Mouse (Mus musculus): ENCODE measurements at regions not wholly inside any gene's neighbourhood (a gene's known extent, or its start where the extent isn't known, plus 50 kb on each side); places are given as distances from the start of the nearest gene placed in this dataset.

DNA sequence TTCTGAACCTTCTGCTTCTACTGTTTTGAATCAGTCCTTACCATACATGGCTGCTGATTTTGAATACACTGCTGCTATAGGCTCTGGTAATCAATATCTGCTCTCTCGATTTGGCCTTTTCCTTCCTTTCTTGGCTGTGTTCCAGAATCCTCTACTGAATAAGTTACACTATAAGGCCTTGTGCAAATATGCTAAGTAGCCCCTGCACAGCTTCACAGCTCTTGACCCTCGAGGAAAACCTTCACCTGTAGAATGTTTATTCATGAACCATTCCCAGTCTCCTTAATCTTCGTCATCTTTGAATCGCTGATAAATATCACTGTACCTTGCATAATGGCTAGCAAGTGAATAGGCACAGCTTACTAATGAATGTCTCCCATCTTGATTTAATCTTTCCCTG lies 293.9 kb upstream of the Negr1 start:
- Histone ChIP-seq H3K27me3 (replicated peaks; ENCODE audit: control insufficient read depth, insufficient read depth, low read length) (no peaks in the 10 kb centered on the region), H3K4me3 (ENCODE audit: low read length) (no peak overlapping the region), H3K4me1 (ENCODE audit: control insufficient read depth, insufficient read depth, low read length) (no peaks in the 10 kb centered on the region), H3K4me2 (ENCODE audit: low read depth, low read length) (no peak overlapping the region), H3K9me3 (ENCODE audit: control insufficient read depth, low read length) (no peaks in the 10 kb centered on the region), H3K9ac (ENCODE audit: low read depth, low read length) (no peak overlapping the region), H3K36me3 (ENCODE audit: control insufficient read depth, insufficient read depth, low read length) (no peaks in the 10 kb centered on the region), H3K27ac (ENCODE audit: low read length) (no peak overlapping the region)
- WGBS: 43% methylated on average over 4 of the region's 4 CpGs
- ATAC-seq: no peak

DNA sequence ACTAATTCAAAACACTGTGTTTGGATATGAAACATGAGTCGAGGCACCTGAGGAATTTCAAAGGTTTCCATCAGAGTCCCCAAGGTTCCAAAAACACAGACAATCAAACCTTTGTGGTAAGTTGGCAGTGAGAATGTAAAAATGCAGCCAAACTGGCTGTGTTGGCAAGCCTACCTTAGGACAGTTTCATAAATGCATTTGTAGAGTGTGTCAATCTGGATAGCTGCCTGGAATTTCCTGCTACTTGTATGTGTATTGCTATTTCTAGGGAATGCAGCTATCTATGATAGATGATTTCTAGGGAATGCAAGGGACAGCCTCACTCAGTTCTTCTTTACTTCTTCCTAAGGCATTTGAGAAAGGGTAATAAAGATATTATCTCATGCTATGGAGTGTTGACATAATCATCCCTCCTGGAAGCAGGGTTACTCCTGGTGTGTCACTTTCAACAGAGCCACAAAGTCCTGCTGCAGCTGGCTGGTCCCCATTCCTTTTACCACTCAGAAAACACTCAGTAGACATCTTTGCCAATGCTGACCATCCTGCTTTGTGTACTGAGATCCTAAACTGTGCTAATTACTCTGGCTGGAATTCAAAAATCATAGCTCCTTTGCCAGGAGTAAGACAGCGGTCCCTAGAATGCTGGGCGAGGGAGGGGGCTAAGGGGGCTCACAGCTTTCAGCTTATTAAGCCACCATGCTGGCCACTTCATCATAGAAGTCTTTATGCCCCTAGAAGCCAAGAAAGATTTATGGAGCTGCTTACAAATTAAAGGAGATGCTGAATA lies 261.4 kb upstream of the Negr1 start:
- H3K36me3 ChIP-seq (ENCODE audit: control insufficient read depth, insufficient read depth, low read length): no peaks in the 10 kb centered on the region
- no peaks in the 10 kb centered on the region for H3K4me1 ChIP-seq (ENCODE audit: control insufficient read depth, insufficient read depth, low read length)
- no peak overlapping the region for H3K27ac ChIP-seq (ENCODE audit: low read length)
- H3K4me2 ChIP-seq (ENCODE audit: low read depth, low read length): no peak overlapping the region
- H3K4me3 ChIP-seq (ENCODE audit: low read length): no peak overlapping the region
- ATAC-seq: no peak
- 53% methylated on average over 3 of the region's 3 CpGs for WGBS
- no peaks in the 10 kb centered on the region for H3K27me3 ChIP-seq (replicated peaks; ENCODE audit: control insufficient read depth, insufficient read depth, low read length)
- no peak overlapping the region for H3K9ac ChIP-seq (ENCODE audit: low read depth, low read length)
- no peaks in the 10 kb centered on the region for H3K9me3 ChIP-seq (ENCODE audit: control insufficient read depth, low read length)

DNA sequence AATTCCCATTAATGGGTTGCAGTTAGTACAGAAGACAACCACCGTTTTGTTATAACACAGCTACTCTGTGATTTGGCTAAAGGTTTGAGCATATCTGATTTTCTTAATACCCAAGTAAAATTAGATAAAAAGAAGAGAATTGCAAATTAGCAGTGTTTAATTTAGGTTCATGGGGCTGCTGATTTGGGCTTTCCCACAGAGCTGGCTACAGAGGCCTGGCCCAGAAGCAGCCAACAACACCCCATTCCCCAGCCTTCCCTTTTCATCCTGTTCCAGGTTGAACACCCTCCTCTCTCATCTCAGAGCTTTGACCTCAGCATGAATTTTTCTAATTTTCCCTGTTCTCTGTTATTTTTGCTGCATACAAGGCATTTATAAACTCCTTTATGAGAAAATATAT lies 260.3 kb upstream of the Negr1 start:
- no peak for ATAC-seq
- WGBS: 80% methylated on average over 1 of the region's 1 CpGs

DNA sequence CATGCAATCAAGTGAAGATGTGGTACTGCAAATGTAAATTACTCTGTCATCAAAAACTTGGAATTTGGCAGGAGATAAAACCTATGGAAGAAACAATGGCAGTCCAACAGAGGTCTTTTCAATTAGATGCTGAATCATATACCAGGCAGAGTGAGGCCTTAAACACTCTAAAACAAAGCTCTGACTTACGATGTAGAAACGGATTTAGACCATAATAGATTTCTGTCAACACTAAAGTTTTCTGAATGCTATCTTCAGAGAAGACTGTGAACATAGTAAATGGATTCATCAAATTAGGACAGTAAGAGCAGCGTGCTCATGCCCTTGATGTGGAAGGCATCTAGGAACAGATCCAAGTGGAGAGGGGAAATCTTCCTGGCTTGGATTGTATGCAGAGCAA lies 259.8 kb upstream of the Negr1 start:
- H3K9me3 ChIP-seq (ENCODE audit: control insufficient read depth, low read length): no peaks in the 10 kb centered on the region
- no peak overlapping the region for H3K4me2 ChIP-seq (ENCODE audit: low read depth, low read length)
- 84% methylated on average over 3 of the region's 3 CpGs for WGBS
- no peaks in the 10 kb centered on the region for H3K36me3 ChIP-seq (ENCODE audit: control insufficient read depth, insufficient read depth, low read length)
- no peak overlapping the region for H3K4me3 ChIP-seq (ENCODE audit: low read length)
- ATAC-seq: no peak
- H3K9ac ChIP-seq (ENCODE audit: low read depth, low read length): no peak overlapping the region
- H3K4me1 ChIP-seq (ENCODE audit: control insufficient read depth, insufficient read depth, low read length): no peaks in the 10 kb centered on the region
- no peak overlapping the region for H3K27ac ChIP-seq (ENCODE audit: low read length)
- H3K27me3 ChIP-seq (replicated peaks; ENCODE audit: control insufficient read depth, insufficient read depth, low read length): no peaks in the 10 kb centered on the region

More for the DNA sequence above, 260.3 kb upstream of the Negr1 start:
- Histone ChIP-seq H3K27ac (ENCODE audit: low read length) (no peak overlapping the region), H3K27me3 (replicated peaks; ENCODE audit: control insufficient read depth, insufficient read depth, low read length) (no peaks in the 10 kb centered on the region), H3K4me3 (ENCODE audit: low read length) (no peak overlapping the region), H3K4me2 (ENCODE audit: low read depth, low read length) (no peak overlapping the region), H3K9me3 (ENCODE audit: control insufficient read depth, low read length) (no peaks in the 10 kb centered on the region), H3K36me3 (ENCODE audit: control insufficient read depth, insufficient read depth, low read length) (no peaks in the 10 kb centered on the region), H3K4me1 (ENCODE audit: control insufficient read depth, insufficient read depth, low read length) (no peaks in the 10 kb centered on the region), H3K9ac (ENCODE audit: low read depth, low read length) (no peak overlapping the region)

DNA sequence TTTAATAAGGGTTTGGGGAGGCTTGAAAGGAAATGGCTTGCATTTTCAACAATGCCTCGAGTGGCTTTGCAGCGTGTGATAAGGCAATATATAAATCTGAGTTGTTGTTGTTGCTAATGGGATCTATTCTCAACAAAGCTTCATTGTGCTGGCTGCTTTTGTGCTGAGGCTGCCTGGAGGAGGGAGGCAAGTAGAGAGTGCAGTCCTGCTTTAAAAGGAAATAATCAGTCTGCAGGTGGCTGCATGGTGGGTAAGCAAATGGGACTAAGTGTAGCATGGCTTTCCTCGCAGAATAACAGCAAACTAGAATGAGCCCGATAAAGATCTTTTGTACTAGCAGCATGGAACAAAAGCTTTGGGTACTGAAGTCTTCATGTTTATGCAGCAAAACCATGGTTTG lies 257.4 kb upstream of the Negr1 start:
- 56% methylated on average over 4 of the region's 4 CpGs for WGBS
- no peak for ATAC-seq
- H3K9me3 ChIP-seq (ENCODE audit: control insufficient read depth, low read length): no peaks in the 10 kb centered on the region
- no peak overlapping the region for H3K4me3 ChIP-seq (ENCODE audit: low read length)
- no peaks in the 10 kb centered on the region for H3K36me3 ChIP-seq (ENCODE audit: control insufficient read depth, insufficient read depth, low read length)
- H3K4me2 ChIP-seq (ENCODE audit: low read depth, low read length): no peak overlapping the region
- H3K4me1 ChIP-seq (ENCODE audit: control insufficient read depth, insufficient read depth, low read length): no peaks in the 10 kb centered on the region
- no peak overlapping the region for H3K9ac ChIP-seq (ENCODE audit: low read depth, low read length)
- no peak overlapping the region for H3K27ac ChIP-seq (ENCODE audit: low read length)
- no peaks in the 10 kb centered on the region for H3K27me3 ChIP-seq (replicated peaks; ENCODE audit: control insufficient read depth, insufficient read depth, low read length)

DNA sequence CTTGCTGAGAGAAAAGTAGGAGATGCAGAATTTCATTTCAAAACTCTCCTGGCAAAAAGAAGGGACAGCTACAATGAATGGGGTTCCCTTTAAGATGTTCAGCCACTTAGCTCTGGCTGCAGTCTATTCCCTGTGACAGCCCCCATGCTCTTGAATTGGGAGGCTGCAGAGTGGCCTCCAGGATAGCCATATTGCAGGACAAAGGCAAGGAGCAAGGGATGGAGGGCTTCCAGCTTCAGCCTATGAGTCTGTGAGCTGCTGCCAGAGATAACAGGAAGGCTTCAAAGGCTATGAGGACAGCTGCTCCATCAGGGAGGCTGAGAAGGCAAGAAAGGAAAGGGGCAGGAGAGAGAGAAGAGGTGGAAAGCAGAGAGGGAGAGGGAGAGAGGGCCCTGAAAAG lies 256.5 kb upstream of the Negr1 start:
- Histone ChIP-seq H3K27me3 (replicated peaks; ENCODE audit: control insufficient read depth, insufficient read depth, low read length) (no peaks in the 10 kb centered on the region), H3K9ac (ENCODE audit: low read depth, low read length) (no peak overlapping the region), H3K4me3 (ENCODE audit: low read length) (no peak overlapping the region), H3K27ac (ENCODE audit: low read length) (no peak overlapping the region), H3K9me3 (ENCODE audit: control insufficient read depth, low read length) (no peaks in the 10 kb centered on the region), H3K4me2 (ENCODE audit: low read depth, low read length) (no peak overlapping the region), H3K36me3 (ENCODE audit: control insufficient read depth, insufficient read depth, low read length) (no peaks in the 10 kb centered on the region), H3K4me1 (ENCODE audit: control insufficient read depth, insufficient read depth, low read length) (no peaks in the 10 kb centered on the region)
- no peak for ATAC-seq

DNA sequence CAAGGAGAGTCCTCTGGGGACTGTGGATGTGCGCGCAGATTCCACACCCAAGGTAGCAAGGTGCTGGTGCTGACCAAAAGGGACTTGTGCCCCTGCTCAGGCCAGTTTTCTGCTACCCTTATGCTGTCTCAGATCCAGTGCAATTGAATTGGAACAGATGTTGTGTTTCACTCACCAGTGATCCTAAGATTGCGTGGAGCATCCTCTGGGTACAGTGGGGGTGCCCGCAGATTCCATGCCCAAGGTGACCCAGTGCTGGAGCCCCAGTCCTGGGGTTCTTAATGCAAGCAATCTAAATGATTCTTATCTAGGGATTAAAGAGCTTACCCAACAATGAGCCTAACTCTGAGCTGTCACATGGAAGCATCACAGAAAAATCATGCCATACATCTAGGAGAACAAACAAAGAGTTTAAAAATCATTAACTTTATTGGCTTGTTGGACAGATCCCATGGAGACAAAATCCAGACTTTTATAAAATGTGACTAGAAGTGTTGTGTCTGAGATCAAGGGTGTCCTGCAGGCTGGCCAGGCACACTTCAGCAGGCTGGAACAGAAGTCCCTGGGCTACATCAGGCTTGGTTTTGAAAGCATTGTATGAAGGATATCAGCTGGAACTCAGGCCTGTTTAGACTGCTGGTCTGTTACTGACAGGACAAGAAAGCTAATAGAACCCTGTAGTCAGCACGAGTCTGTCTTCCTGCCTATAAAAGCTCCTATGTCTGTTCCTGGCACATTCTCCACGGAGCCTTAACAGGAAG lies 226.4 kb upstream of the Negr1 start:
- H3K4me1 ChIP-seq (ENCODE audit: control insufficient read depth, insufficient read depth, low read length): no peaks in the 10 kb centered on the region
- H3K27me3 ChIP-seq (replicated peaks; ENCODE audit: control insufficient read depth, insufficient read depth, low read length): no peaks in the 10 kb centered on the region
- 58% methylated on average over 6 of the region's 6 CpGs for WGBS
- H3K4me2 ChIP-seq (ENCODE audit: low read depth, low read length): no peak overlapping the region
- H3K36me3 ChIP-seq (ENCODE audit: control insufficient read depth, insufficient read depth, low read length): no peaks in the 10 kb centered on the region
- no peak; the same call in 1 of the 2 replicates for ATAC-seq
- no peak overlapping the region for H3K27ac ChIP-seq (ENCODE audit: low read length)
- no peak overlapping the region for H3K4me3 ChIP-seq (ENCODE audit: low read length)
- no peak overlapping the region for H3K9ac ChIP-seq (ENCODE audit: low read depth, low read length)
- H3K9me3 ChIP-seq (ENCODE audit: control insufficient read depth, low read length): no peaks in the 10 kb centered on the region

DNA sequence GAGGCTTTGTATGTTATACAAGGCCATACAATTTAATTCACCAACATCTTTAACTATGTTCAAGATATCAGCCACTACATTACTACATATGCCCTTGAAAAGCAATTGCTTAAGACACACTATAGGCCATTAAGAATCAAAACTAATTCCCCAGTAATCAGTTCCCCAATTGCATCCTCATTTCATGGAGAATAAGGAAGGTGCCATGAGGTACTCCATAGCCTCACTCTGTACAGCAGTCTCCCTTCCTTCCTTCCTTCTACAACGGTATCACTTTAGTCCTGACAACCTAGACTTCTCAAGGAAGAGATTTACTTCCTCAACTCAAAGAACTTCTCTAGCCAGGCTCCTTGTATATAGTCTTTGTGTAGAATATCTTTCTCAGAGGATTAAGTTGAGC lies 220.1 kb upstream of the Negr1 start:
- Histone ChIP-seq H3K27ac (ENCODE audit: low read length) (no peak overlapping the region), H3K9ac (ENCODE audit: low read depth, low read length) (no peak overlapping the region), H3K36me3 (ENCODE audit: control insufficient read depth, insufficient read depth, low read length) (no peaks in the 10 kb centered on the region), H3K4me1 (ENCODE audit: control insufficient read depth, insufficient read depth, low read length) (no peaks in the 10 kb centered on the region), H3K9me3 (ENCODE audit: control insufficient read depth, low read length) (no peaks in the 10 kb centered on the region), H3K27me3 (replicated peaks; ENCODE audit: control insufficient read depth, insufficient read depth, low read length) (no peaks in the 10 kb centered on the region), H3K4me2 (ENCODE audit: low read depth, low read length) (no peak overlapping the region), H3K4me3 (ENCODE audit: low read length) (no peak overlapping the region)
- 89% methylated on average over 1 of the region's 1 CpGs for WGBS
- ATAC-seq: no peak

DNA sequence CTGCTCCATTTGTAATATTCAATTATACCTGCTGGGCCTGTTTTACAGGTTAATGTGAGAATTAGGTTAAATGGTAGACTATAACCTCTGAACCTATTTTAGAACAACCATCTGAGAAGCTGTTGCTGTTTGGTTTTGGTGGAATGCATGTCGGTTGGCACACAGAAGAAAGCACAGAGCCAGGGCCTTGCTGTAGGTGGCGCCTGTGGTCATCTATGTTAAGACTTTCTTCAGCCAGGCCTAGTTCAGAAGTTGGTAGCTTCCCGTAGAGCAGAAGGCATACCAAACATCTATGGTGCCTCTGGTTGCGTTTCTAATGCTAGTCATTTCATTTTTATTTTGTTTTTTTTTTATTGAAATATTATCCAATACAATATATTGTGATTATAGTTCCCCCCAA lies 209.9 kb upstream of the Negr1 start:
- Histone ChIP-seq H3K4me3 (ENCODE audit: low read length) (no peak overlapping the region), H3K27ac (ENCODE audit: low read length) (no peak overlapping the region), H3K36me3 (ENCODE audit: control insufficient read depth, insufficient read depth, low read length) (no peaks in the 10 kb centered on the region), H3K4me1 (ENCODE audit: control insufficient read depth, insufficient read depth, low read length) (no peaks in the 10 kb centered on the region), H3K27me3 (replicated peaks; ENCODE audit: control insufficient read depth, insufficient read depth, low read length) (no peaks in the 10 kb centered on the region), H3K9me3 (ENCODE audit: control insufficient read depth, low read length) (no peaks in the 10 kb centered on the region), H3K4me2 (ENCODE audit: low read depth, low read length) (no peak overlapping the region), H3K9ac (ENCODE audit: low read depth, low read length) (no peak overlapping the region)
- ATAC-seq: no peak
- 63% methylated on average over 4 of the region's 4 CpGs for WGBS

All from intestine, embryonic 16.5 days (tissue).